Mouse (Mus musculus) embryonic stem cell, embryonic (primary cell): ENCODE results near the gene Lrpap1.

Experiments used
- CTCF ChIA-PET, 4 experiments: fragments of 300-600 bp in 2 of 4; fragments of 350-600 bp in 2 of 4; sonication (Branson Sonifier 250); formaldehyde crosslinking; loops; one replicate each; lab custom pipeline; 2022; ENCODE audit warnings: inconsistent platforms in 2 of 4; lab: Charles Lee
- POLR2A ChIA-PET, 4 experiments: fragments of 300-600 bp in 2 of 4; fragments of 350-600 bp in 2 of 4; sonication (Branson Sonifier 250); formaldehyde crosslinking; loops; one replicate each; lab custom pipeline; 2022; ENCODE audit warnings: antibody characterized with exemption in 4 of 4, inconsistent platforms in 1 of 4; lab: Charles Lee

The Lrpap1 gene

DNA sequence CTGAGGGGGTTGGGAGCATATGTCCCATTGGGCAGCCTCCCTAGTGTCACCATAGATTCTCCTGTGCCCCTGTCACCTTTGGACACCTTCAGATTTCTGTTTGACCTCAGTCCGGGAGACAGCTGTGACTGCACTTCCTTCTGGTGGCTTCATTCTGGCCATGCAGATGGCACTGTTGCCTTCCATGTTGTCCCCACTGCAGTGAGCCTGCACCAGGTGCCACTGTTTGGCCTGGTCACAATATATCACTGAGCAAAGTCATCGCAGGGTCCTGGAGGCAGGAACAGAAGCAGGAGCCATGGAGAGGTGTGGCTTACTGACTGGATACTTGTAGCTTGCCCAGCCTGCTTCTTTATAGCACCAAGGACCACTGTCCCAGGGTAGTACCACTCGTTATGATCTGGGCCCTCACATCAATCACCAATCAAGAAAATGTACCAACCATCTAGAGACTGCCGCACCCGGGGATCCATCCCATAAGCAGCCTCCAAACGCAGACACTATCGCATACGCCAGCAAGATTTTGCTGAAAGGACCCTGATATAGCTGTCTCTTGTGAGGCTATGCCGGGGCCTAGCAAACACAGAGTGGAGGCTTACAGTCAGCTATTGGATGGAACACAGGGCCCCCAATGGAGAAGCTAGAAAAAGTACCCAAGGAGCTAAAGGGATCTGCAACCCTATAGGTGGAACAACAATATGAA is 26.9 kb upstream of the Lrpap1 start:
- ChIA-PET CTCF (interaction anchor here (0.6 to 2.6 kb wide), 25 partner anchors 11 to 1376 kb away, joined by 3 to 12 read pairs (median 4); partner anchors contain the start of gene Lrpap1 (in 1 of the 4)), POLR2A (interaction anchor here (0.6 to 21.5 kb wide), 6 partner anchors 27 to 44 kb away, joined by 4 to 174 read pairs (median 5); partner anchors contain the start of gene Lrpap1 (in 4 of the 4))

DNA sequence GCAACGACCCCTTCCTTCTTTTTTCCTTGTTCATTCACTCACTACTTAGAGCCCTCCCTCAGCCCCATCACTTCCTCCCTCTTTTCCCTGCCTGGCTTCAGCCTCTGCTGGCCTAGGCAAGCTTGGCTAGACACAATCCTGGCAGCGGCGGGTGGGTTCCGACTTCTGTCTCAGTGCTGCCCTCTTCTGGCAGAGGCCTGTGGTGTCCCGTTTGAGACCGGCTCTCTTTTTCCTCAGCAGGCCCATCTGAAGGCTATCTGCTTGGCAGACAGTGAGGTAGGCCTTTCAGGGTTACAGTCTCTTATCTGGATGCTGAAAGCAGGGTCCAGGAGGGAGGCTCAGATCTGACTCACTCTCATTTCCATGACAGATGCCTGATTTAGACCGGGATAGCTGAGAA is 26.2 kb upstream of the Lrpap1 start:
- ChIA-PET CTCF (interaction anchor here (0.6 to 2.6 kb wide), 37 partner anchors 12 to 1375 kb away, joined by 3 to 12 read pairs (median 4); partner anchors contain the start of gene Lrpap1 (in 1 of the 4)), POLR2A (interaction anchor here (1.4 to 21.5 kb wide), 5 partner anchors 26 to 29 kb away, joined by 4 to 174 read pairs (median 5); partner anchors contain the start of gene Lrpap1 (in 4 of the 4))

DNA sequence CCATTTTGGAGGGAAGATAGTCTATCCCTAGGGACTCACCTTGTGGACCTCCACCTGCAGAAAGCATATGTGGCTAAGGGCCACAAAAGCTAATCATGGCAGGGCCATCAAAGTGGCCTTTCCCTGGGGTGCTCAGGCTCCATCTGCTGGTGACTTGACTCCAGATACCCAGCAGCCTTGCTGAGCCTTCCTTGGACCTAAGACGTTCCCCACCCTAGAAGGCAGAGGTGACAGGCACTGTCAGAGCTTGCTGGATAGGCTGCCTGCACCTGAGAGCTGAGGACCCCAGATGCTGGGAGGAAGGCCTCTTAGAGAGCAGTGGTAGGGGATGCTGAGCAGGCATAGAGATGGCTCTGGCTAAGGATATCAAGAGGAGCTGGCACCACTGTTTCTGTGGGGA is 25.7 kb upstream of the Lrpap1 start:
- POLR2A ChIA-PET = interaction anchor here (0.8 to 21.5 kb wide), 7 partner anchors 25 to 182 kb away, joined by 4 to 174 read pairs (median 5); partner anchors contain the start of genes Lrpap1 (in 4 of the 4) and Rgs12 (in 1 of the 4)
- CTCF ChIA-PET = interaction anchor here (0.6 to 2.6 kb wide), 34 partner anchors 12 to 1071 kb away, joined by 3 to 12 read pairs (median 4); partner anchors contain the start of genes Lrpap1 (in 1 of the 4) and Rgs12 (in 1 of the 4)

DNA sequence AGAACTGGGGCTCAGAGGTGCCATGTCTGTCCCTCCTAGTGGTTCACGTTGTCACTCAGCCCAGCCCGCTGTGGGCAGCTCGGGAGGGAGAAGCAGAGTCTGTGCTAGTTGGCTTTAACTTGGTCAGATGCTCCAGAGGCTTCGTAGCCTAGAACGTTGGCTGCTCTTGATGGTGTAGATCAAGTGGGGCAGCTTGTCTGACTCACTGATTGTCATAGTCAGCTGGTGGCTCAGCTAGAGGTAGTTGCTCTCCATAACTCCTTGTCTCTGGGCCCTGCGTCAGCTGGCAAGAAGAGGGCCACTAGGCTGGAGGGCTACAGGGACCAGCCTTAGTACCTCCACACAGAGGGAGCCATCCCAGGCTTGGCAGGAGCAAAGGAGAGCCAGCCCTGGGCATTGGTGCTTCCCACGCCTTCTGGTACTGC is 24.2 kb upstream of the Lrpap1 start:
- CTCF ChIA-PET = interaction anchor here in 2 of 4 experiments (0.5 kb wide), 2 partner anchors 72 to 115 kb away, joined by 3 read pairs; no protein-coding TSS in a partner anchor

DNA sequence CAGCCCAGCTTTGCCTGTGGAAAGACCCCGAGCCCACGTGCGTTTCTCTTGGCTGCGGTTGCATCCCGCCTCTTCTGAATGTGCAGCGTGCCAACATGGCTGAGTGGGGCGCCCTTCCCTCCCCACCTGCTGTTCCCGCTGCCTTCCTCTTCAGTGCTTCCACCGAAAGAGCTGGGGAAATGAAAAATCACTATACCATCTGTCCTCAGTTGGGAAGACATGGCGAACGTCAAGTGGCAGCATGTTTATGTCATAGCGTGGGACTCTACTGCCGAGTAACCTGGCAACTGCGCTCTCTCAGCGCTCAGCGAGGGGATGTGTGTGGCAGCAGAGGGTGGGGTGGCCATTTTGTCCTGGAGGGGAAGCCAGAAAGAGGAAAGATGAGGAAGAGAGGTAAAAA is 23.6 kb upstream of the Lrpap1 start:
- POLR2A ChIA-PET = interaction anchor here in 3 of 4 experiments (0.6 to 21.5 kb wide), 4 partner anchors 23 to 116 kb away, joined by 3 to 174 read pairs (median 5); partner anchors contain the start of gene Lrpap1 (in 2 of the 3)

More for the DNA sequence above, 24.2 kb upstream of the Lrpap1 start:
- POLR2A ChIA-PET = interaction anchor here in 3 of 4 experiments (0.6 to 21.5 kb wide), 4 partner anchors 25 to 115 kb away, joined by 3 to 174 read pairs (median 3); partner anchors contain the start of gene Lrpap1 (in 1 of the 3)

DNA sequence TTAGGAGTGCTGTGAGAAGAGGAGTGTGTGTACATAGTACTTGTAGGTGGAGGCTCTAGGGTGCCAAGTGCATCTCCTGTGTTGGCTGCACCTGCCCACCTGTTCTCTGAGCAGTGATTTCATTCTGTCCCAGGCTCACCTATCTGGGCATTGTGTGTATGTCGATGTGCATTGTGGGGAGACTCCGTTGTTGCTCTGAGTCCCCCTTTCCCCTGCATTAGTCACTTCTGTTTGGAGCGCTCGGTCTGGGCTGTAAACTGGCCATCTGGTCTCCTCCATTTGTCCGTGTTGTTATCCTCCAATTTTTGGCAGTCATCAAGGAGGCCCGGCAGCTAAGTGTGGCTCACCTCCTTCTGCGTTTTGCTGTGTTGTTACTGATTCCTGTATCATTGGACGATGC is 14.5 kb upstream of the Lrpap1 start:
- ChIA-PET POLR2A (interaction anchor here in 2 of 4 experiments (3.5 to 21.5 kb wide), 2 partner anchors 15 to 17 kb away, joined by 22 to 174 read pairs; partner anchors contain the start of gene Lrpap1 (in 2 of the 2)), CTCF (interaction anchor here in 1 of 4 experiments (2.0 kb wide), 1 partner anchor 12 kb away, joined by 6 read pairs; no protein-coding TSS in a partner anchor)

More for the DNA sequence above, 23.6 kb upstream of the Lrpap1 start:
- CTCF ChIA-PET = interaction anchor here in 1 of 4 experiments (0.6 kb wide), 1 partner anchor 40 kb away, joined by 10 read pairs; no protein-coding TSS in a partner anchor

DNA sequence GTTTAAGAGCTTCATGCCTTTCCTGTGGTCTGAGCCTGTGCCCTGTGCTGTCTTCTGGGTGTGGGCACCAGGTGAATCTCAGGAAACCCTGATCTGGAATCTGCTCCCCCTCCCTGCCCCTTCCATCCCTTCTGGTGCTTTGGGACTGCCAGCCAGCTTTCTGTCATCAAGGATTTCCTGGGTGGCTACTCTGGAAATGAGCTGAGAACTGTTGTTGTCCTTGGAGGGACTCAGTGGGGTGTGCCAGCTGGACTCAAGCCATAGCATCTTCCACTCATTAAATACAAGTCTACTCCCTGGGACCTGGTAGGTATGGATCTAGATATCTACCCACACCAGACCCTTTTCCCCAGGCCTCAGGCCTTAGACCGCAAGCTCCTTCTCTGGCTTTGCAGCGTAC is 12.9 kb upstream of the Lrpap1 start:
- CTCF ChIA-PET = interaction anchor here in 3 of 4 experiments (0.6 to 2.2 kb wide), 6 partner anchors 13 to 416 kb away, joined by 3 to 6 read pairs (median 3); no protein-coding TSS in a partner anchor
- POLR2A ChIA-PET = interaction anchor here in 3 of 4 experiments (0.6 to 21.5 kb wide), 4 partner anchors 13 to 25 kb away, joined by 4 to 174 read pairs (median 14); partner anchors contain the start of gene Lrpap1 (in 2 of the 3)

DNA sequence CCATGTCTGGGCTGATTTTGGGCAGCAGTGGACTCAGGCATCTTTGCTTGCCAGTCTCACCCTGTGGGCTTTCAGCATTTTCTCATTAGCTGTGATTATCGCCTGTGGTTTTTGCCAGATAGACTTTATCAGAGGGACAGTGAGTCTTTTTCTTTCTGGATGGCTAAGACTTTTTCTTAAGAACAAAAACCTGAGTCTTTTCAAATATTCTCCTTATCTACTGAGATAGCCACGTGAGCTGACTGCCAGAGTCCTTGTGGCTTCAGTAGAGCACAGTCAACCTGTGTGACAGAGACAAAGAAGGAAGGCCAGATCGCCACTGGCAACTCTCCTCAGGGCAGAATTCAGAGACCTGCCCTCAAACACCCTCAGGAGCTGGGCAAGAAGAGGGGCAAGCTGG is 12.1 kb upstream of the Lrpap1 start:
- POLR2A ChIA-PET = interaction anchor here in 3 of 4 experiments (1.1 to 21.5 kb wide), 3 partner anchors 12 to 15 kb away, joined by 4 to 174 read pairs (median 22); partner anchors contain the start of gene Lrpap1 (in 2 of the 3)
- CTCF ChIA-PET = interaction anchor here in 2 of 4 experiments (1.0 to 2.2 kb wide), 3 partner anchors 14 to 202 kb away, joined by 3 to 6 read pairs (median 3); no protein-coding TSS in a partner anchor

DNA sequence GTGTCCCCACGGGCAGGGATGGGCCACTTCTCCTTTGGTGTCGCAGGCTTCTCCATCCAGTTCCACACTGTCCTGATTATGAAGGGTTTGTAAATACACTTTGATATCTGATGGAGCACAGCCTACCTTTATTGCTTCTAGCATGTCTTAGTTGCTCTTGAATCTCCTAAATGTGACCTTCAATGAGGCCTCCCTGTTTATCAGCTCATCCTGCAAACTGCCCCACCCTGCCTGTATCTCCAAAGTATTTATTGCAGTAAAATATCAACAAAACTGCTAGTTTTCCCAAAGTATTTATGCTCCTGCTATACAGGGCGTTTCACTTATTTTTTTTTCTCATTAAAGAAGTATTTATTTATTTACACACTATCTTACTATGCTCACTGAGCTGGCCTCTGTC is 10.4 kb upstream of the Lrpap1 start:
- ChIA-PET POLR2A (interaction anchor here in 3 of 4 experiments (1.0 to 21.5 kb wide), 4 partner anchors 10 to 13 kb away, joined by 3 to 174 read pairs (median 4); partner anchors contain the start of gene Lrpap1 (in 2 of the 3)), CTCF (no interaction called here)

DNA sequence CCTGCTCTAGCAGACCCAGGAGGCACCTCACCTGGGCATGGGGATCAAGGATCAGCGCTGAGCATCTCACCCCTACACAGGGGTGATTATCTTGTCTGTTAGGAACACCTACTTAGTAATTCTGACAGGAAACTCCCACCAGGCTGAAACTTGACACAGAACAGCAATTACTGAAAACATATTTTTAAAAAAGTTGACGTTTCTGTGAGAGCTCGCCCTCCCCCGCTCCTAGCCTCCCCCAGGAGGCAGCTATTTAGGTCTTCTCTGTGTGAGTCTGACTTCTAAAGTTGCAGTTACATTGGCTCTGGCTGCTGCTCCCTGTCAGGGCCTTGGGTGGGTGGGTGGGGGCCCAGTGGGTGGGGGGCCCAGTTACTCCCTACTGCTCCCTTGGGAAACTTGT is 6.9 kb upstream of the Lrpap1 start:
- POLR2A ChIA-PET = interaction anchor here in 2 of 4 experiments (0.6 to 2.6 kb wide), 2 partner anchors 7 to 17 kb away, joined by 3 to 14 read pairs; partner anchors contain the start of gene Lrpap1 (in 1 of the 2)
- CTCF ChIA-PET = interaction anchor here in 1 of 4 experiments (0.9 kb wide), 1 partner anchor 19 kb away, joined by 3 read pairs; no protein-coding TSS in a partner anchor

DNA sequence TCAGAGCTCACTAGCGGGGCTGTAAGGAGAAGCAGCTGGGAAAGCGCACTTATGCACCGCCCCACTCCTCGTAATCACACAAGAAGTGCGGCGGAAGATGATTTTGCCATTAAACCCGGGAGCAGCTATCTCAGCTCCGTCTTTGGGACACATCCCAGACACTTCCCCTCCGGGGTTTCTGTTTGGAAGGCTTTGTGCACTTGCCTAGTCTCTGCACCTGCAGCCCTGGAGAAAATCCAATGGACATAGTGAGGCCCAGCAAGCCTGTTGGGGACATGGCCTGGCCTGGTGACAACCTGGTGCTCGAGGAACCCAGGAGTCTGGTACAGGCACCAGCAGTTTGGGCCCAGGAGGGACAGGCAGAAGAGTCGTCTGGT is 344 bp upstream of the Lrpap1 start:
- POLR2A ChIA-PET = interaction anchor here (0.5 to 11.9 kb wide), 57 partner anchors 8 to 1983 kb away, joined by 3 to 174 read pairs (median 5); partner anchors contain the start of genes Grk4 (in 3 of the 4), Nop14 (in 3 of the 4), Rgs12 (in 3 of the 4) and Dok7 (in 2 of the 4)

DNA sequence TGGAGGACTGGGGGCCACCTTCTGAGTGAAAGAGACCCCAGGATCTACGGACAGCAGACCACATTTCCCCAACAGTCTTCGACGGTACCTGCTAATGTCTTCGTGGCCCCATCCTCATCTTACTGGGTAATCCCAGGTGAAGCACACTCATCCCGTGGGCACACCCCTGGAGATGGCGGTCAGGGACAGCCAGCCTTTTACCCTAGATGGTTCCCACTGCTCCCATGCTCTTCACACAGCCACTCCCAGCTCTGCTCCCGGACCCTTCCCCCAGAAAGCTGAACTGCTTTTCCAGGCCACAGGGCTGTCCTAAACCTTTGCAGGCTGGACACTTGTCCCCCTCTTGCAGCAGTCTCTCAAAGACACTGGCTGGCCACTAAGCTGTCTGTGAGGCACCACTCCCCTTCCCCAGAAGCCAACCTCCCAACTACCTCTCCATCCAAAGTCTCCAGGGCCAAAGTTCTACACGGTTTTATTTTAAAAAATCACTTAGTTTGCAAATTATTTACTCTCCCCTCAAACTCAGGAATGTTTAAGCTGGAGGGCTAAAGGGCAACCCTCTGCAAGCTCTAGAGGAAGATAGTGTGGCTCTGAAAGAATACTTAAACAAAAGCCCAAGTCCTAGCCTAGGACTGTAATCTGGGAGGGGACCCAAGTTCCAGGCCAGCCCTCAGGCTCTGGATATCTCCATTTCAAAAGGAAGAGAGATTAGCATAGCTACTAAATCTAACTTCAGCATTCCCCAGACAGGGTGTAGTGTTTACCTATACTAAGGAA is 1.2 kb downstream of the Lrpap1 start:
- POLR2A ChIA-PET = interaction anchor here (0.6 to 11.9 kb wide), 111 partner anchors 8 to 1569 kb away, joined by 3 to 174 read pairs (median 4); partner anchors contain the start of genes Grk4 (in 3 of the 4), Nop14 (in 3 of the 4), Rgs12 (in 3 of the 4) and Dok7 (in 2 of the 4)
- CTCF ChIA-PET = interaction anchor here (0.5 to 2.6 kb wide), 17 partner anchors 10 to 769 kb away, joined by 3 to 12 read pairs (median 4); partner anchors contain the start of genes Grk4 (in 1 of the 4), Nop14 (in 1 of the 4) and Rgs12 (in 1 of the 4)

More for the DNA sequence above, 344 bp upstream of the Lrpap1 start:
- CTCF ChIA-PET = interaction anchor here in 3 of 4 experiments (0.6 to 2.6 kb wide), 7 partner anchors 12 to 446 kb away, joined by 3 to 12 read pairs (median 4); partner anchors contain the start of genes Grk4 (in 1 of the 3) and Nop14 (in 1 of the 3)

DNA sequence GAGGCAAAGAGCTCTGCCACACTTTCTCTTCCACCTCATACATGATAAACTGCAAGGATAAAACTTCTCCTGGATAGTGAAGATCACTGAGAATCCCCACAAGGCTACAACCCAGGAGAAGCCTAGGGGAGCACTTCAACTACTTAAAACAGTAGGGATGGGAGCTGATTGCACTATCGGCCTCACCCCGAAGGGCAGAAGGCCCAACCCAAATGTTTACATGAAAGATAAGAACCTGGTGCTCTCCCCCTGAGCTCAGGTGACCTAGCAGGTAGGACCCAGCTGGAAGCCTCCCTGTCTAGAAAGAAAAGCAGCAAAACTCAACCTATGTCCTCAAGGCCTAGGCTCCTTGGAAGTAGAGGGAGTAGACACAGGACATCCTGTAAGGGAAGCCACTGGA is 2.0 kb downstream of the Lrpap1 start:
- POLR2A ChIA-PET = interaction anchor here in 3 of 4 experiments (0.6 to 11.9 kb wide), 13 partner anchors 12 to 443 kb away, joined by 4 to 174 read pairs (median 21); partner anchors contain the start of genes Rgs12 (in 3 of the 3), Dok7 (in 1 of the 3), Grk4 (in 1 of the 3) and Nop14 (in 1 of the 3)
- CTCF ChIA-PET = interaction anchor here in 1 of 4 experiments (1.0 kb wide), 1 partner anchor 16 kb away, joined by 3 read pairs; no protein-coding TSS in a partner anchor

DNA sequence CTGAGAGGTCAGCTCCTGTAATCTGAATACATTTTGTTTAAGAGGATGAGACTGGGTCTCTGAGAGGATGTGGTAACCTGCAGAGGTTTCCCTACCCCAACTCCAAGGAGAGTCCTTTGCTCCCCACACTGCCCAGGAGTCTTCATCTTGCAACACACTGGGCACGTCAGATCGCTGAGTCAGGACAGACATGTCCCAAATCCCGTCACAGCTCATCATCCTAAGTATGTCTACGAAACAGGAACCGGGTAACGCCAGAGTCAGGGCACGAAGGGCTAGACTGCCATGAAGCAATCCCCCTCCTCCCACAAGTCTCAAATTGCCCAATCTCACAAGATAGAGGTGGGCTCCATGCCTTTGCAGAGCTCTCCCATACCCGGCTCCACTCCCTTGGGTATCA is 2.5 kb downstream of the Lrpap1 start:
- ChIA-PET POLR2A (interaction anchor here (0.6 to 11.9 kb wide), 12 partner anchors 10 to 443 kb away, joined by 5 to 174 read pairs (median 22); partner anchors contain the start of genes Rgs12 (in 2 of the 4), Dok7 (in 1 of the 4), Grk4 (in 1 of the 4) and Nop14 (in 1 of the 4)), CTCF (interaction anchor here in 1 of 4 experiments (1.0 kb wide), 1 partner anchor 16 kb away, joined by 3 read pairs; no protein-coding TSS in a partner anchor)

DNA sequence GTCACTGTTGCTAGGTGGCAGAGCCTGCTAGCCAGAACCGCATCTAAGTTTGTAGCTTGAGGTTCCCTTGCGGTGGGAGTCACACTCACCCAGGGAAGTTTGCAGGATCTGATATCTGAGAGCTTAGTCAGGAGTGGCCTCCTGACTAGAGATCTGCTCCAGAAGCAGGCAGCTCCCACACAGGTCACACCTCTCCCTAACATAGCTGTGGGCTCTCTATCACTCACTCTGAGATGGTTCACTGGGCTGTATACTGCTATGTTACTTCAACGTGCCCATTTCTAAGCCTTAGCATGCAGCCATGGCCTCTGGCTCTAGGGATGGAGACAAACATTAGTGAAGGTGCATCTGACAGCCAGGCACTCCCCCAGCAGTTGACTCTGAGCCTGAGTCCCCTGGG is 13.9 kb downstream of the Lrpap1 start:
- ChIA-PET CTCF (no interaction called here), POLR2A (interaction anchor here (1.1 to 13.6 kb wide), 6 partner anchors 8 to 14 kb away, joined by 3 to 170 read pairs (median 4); partner anchors contain the start of gene Lrpap1 (in 2 of the 4))

DNA sequence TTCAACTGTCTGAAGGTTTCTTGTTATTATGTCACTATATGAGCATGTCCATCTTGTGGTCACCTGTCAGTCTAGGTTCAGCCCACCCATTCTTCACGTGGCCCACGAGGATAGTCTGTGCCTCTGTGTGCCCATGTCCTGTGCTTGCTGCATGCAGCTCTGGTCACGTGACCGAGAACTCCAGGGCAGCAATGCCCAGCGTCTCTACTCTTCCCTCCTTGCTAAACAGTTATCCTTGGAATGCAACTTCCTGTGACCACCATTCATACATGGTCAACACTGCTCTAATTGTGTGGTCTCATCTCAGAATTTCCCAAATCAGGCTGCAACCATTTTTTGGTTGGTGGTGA is 16.0 kb downstream of the Lrpap1 start:
- CTCF ChIA-PET = interaction anchor here in 3 of 4 experiments (0.6 to 1.2 kb wide), 8 partner anchors 11 to 277 kb away, joined by 3 to 6 read pairs (median 4); no protein-coding TSS in a partner anchor
- POLR2A ChIA-PET = interaction anchor here in 3 of 4 experiments (0.6 to 13.6 kb wide), 8 partner anchors 12 to 486 kb away, joined by 3 to 170 read pairs (median 4); partner anchors contain the start of genes Lrpap1 (in 2 of the 3), Adra2c (in 1 of the 3) and Trmt44 (in 1 of the 3)
